Mouse (Mus musculus) hematopoietic stem cell, adult 5-6 weeks (primary cell): Measurements from ENCODE around the gene Rab11fip3. TPM values are rescaled to one million over a fixed set of nuclear protein-coding genes. Genes with fewer than 3 reads are reported as not detected.

Source experiments
- total RNA-seq: library from RNA; stranded (forward); fragments of 172-1452, 232-1000 nt; gene quantifications from 2 replicates; pipeline ENCODE4 v1.2.3, GENCODE M21; 2017

The Rab11fip3 gene
- total RNA-seq, 1 experiment from 2014 or later, result 4.7 TPM

Other genes with a start within 250 kb of the Rab11fip3 start
- 16.5 and 17.6 TPM in 2 replicates for gene Wdr24, start 245.9 kb downstream of the Rab11fip3 start, total RNA-seq
- 23.2 and 25.3 TPM in 2 replicates for gene Jmjd8, start 240.7 kb downstream of the Rab11fip3 start, total RNA-seq
- 79.5 and 84.8 TPM in 2 replicates for gene Stub1, start 236.2 kb downstream of the Rab11fip3 start, total RNA-seq
- not detected in 2 replicates for gene Rhbdl1, start 232.3 kb downstream of the Rab11fip3 start, total RNA-seq
- gene Gm20683, start 227.8 kb downstream of the Rab11fip3 start, total RNA-seq, result 1.4 TPM in 1 of 2 replicates, not detected in the other
- gene Rhot2, start 224.7 kb downstream of the Rab11fip3 start, total RNA-seq, result 24.6 and 27.1 TPM in 2 replicates
- 13.0 and 13.6 TPM in 2 replicates for gene Wdr90, start 208.1 kb downstream of the Rab11fip3 start, total RNA-seq
- gene Mcrip2, start 200.8 kb downstream of the Rab11fip3 start, total RNA-seq, result 7.3 and 13.5 TPM in 2 replicates
- gene Mettl26, start 194.5 kb downstream of the Rab11fip3 start, total RNA-seq, result 20.1 and 35.2 TPM in 2 replicates
- 0.79 and 1.1 TPM in 2 replicates for gene Wfikkn1, start 188.7 kb downstream of the Rab11fip3 start, total RNA-seq
- gene Rab40c, start 149.8 kb downstream of the Rab11fip3 start, total RNA-seq, result 12.3 and 17.1 TPM in 2 replicates
- 33.8 and 47.5 TPM in 2 replicates for gene Pigq, start 124.6 kb downstream of the Rab11fip3 start, total RNA-seq
- not detected in 2 replicates for gene Nhlrc4, start 124.6 kb downstream of the Rab11fip3 start, total RNA-seq
- not detected in 2 replicates for gene A930017K11Rik, start 117.0 kb downstream of the Rab11fip3 start, total RNA-seq
- gene Capn15, start 83.8 kb downstream of the Rab11fip3 start, total RNA-seq, result 3.3 and 8.1 TPM in 2 replicates
- 23.8 and 27.2 TPM in 2 replicates for gene Decr2, start 20.8 kb upstream of the Rab11fip3 start, total RNA-seq
- gene Nme4, start 26.0 kb upstream of the Rab11fip3 start, total RNA-seq, result 70.3 and 75.4 TPM in 2 replicates
- gene Tmem8, start 43.7 kb upstream of the Rab11fip3 start, total RNA-seq, result 10.3 and 13.2 TPM in 2 replicates
- gene Mrpl28, start 53.9 kb upstream of the Rab11fip3 start, total RNA-seq, result 21.7 and 31.0 TPM in 2 replicates
- gene Axin1, start 69.1 kb upstream of the Rab11fip3 start, total RNA-seq, result 224 and 358 TPM in 2 replicates
- 0.13 and 0.15 TPM in 2 replicates for gene Pdia2, start 129.5 kb upstream of the Rab11fip3 start, total RNA-seq
- 0.89 and 1.9 TPM in 2 replicates for gene Rgs11, start 133.4 kb upstream of the Rab11fip3 start, total RNA-seq
- gene Arhgdig, start 138.2 kb upstream of the Rab11fip3 start, total RNA-seq, result not detected in 2 replicates
- 9.1 and 9.5 TPM in 2 replicates for gene Fam234a, start 174.7 kb upstream of the Rab11fip3 start, total RNA-seq
- gene Luc7l, start 183.3 kb upstream of the Rab11fip3 start, total RNA-seq, result 125 and 155 TPM in 2 replicates